Mouse (Mus musculus): ENCODE results near the gene Nfe2l3.

DNA sequence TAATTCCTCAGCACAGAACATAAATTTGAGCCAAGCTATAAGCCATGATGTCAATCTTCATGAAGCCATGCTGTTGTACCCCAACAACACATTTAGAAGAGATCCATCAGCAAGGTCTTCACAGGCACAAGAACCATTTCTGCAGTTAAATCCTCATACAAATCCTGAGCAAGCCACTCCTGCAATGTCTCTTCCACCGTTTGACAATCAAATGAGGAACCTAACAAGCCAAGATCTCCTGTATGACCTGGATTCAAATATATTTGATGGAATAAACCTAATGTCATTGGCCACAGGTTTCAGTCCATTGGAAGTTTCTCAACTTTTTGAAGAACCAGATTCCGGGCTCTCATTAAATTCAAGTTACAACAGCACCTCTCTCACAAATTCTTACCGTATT, 24.8 kb downstream of the Nfe2l3 start:
- no peak for TF ChIP-seq CTCF (IDR thresholded peaks at IDR 0.05; ENCODE audit: low read depth, low read length)
- no peak for TF ChIP-seq GATA1 (IDR thresholded peaks at IDR 0.05; ENCODE audit: borderline replicate concordance, low read length)
- TF ChIP-seq GATA2 (IDR thresholded peaks at IDR 0.05; ENCODE audit: borderline replicate concordance, low read depth, low read length): no peak
- TF ChIP-seq TAL1 (conservative IDR thresholded peaks at IDR 0.05; ENCODE audit: low read depth, low read length): no peak
- TF ChIP-seq POLR2AphosphoS5 (IDR thresholded peaks at IDR 0.05; ENCODE audit: insufficient replicate concordance, low read depth, low read length): peak; percentile 81; the same call in 1 of the 2 replicates
